Mouse (Mus musculus): ENCODE results near the gene Mob4.

Gene Mob4

GRCm38 (mm10) chr1:55182392-55182791 is 51.4 kb downstream of the Mob4 start:
- no peak for DNase-seq (ENCODE audit: low read depth)

DNA sequence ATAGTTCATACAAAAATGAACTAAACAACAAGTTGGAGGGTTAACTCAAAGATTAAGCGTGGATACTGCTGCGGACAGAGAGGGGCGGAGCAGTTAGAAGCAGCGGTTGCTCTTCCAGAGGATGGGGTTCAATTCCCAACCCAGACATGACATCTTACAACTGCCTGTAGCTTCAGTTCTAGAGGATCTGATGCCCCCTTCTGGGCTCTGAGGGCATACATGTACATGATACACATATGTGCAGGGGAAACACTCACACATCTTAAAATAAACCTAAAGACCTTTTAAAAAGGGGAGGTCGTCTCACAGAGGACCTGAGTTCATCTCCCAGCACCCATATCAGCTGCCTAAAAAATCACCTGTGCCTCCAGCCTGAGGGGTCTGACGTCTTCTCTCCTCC is 54.7 kb downstream of the Mob4 start:
- peak; percentile 64 for DNase-seq (ENCODE audit: low read depth)

- no peak for DNase-seq (ENCODE audit: low read depth)
These were observed 55.7 kb downstream of the Mob4 start for GRCm38 (mm10) chr1:55186592-55187210.

DNA sequence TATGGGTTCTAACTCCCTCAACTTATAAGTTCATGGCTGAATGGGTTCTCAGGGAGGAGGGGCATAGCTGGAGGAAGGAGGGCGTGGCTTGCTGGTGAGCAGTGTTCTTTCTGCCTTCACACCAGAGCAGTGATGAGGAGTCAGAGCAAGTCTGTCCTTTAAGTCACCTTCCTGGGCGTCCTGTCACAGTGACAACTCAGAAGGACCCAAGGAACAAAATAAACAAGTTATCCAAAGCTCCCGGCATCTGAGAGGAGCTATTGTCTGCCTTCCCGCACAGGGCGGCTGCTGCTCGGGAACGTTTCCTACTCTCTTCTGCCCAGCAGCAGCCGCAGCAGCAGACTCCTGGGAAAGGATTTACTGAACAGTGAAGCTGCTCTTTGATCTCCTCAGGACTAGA is 61.0 kb downstream of the Mob4 start:
- DNase-seq (ENCODE audit: low read depth), result no peak

GRCm38 (mm10) chr1:55192824-55193223 is 61.8 kb downstream of the Mob4 start:
- DNase-seq (ENCODE audit: low read depth), result peak; percentile 50

DNA sequence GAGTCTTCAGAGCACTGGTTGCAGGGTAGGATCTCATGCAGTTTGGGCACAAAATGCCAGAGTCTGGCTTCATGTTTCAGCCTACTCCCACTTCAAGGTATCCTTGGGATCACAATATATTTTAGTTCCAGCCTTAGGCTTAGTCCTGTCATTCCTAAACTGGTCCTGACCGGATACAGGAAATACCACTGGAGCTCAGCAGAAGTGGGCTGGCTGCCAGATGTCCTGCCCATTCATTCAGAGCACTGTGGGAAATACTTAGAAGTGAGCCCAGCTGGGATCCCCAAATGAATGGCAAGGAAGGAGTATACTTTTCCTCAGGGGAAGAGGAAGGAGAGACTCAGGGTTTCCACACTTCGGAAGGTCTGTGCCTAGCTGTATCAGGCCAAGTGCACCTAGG is 62.3 kb downstream of the Mob4 start:
- DNase-seq (ENCODE audit: low read depth), result peak; percentile 78

DNA sequence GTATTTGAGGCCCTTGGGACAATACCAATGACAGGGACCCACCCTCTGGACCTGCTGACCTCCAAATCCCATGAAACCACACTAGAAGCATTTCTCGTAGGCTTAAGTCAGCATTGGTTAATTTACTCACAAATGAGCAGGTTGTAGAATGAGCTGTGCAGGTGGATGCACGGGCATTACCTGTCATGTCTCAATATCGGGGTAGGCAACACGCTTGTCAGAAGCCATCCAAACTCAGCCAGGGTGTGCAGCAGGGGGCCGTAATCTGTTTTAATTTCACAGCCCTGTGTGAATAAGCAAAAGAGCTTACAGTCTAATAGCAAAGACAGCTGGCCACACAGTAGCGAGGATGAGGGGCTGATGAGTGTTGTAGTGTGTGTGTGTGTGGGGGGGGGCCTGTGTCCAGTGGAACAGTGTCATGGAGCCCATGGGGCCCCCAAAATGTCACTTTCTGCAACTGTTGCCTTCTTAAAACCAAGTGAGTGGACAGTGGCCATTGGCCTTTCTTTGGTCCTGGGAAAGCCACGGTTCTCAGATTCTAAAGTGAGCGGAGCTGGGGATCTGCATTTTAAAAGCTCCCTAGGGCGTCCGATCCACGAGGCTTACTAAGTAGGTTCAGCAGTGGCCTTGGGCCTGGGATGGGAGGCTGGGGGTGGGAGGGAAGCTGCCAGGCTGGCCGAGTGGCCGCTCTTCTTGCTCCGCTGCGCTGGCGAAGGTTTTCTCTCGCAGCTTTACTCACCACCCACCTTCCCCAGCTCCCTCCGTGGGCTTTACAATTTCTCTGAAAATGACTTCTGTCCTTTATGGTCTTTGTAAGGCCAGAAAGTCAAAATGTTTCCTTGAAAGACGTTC is 63.3 kb downstream of the Mob4 start:
- DNase-seq (ENCODE audit: low read depth), result no peak

- DNase-seq (ENCODE audit: low read depth), result no peak
These were observed 64.0 kb downstream of the Mob4 start for GRCm38 (mm10) chr1:55195021-55195420.

- DNase-seq (ENCODE audit: low read depth), result no peak
These were observed 65.4 kb downstream of the Mob4 start for GRCm38 (mm10) chr1:55196327-55197003.

DNA sequence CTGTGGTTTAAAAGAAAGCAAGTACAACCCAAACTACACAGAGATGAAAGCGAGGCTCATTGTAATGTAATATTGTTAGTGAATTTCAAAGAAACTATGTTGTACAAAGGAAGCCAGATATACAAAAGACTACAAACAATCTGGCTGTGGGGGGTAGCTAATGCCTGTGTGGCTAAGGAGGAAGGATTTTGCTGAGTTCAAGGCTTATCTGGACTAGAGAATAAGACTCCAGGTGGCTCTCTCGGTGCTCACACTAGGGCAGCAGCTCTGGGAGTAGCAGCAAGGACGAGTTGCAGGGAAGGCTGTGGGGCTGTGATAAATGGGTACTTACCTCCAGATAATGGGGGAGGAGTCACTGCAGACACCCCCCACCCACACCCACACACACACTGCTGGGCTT is 67.7 kb downstream of the Mob4 start:
- DNase-seq (ENCODE audit: low read depth), result no peak

DNA sequence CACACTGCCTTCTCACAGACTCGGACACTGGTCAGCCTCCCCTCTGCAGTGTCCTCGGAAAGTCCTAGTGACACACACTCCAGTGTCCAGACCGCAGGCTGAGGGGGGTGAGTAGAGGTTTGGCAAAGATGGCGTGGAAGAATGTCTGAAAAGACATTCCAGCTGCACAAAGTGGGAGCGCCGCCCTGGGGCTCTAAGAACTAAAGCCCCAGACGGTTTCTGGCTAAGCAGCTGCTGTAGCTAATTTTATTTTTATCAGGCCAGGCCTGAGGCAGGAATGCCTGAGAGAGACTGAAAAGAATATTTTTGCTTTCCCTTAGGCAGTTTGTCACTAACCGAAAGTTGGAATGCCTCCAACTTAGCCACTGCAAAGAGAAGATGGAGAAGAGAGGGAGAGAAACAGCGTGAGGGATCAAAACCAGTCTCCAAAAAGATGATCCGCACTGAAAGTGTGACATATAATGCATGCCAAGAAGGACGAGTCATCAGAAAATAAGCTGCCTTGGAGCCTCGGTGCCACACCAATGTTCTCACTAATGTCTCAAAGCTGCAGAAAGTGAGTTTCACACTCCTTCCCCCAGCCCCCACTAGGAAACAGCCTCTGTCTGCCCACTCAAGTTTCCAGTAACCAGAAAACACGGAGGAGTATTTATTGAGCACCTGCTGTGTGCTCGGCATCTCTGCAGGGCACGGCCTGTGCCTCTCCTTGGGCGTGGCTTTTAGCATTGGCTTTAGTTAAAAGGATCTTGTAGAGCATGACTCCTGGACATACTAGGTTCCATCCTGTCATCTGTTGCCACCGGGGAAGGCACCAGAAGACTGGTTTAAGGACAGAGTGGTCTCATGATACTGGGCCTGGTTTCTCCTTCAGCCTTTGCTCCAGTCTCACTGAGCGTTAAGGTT is 71.1 kb downstream of the Mob4 start:
- DNase-seq (ENCODE audit: low read depth), result peak; percentile 86

Measured in NIH3T3 (cell line).